Mouse (Mus musculus) liver, postnatal 0 days (tissue): ENCODE measurements at regions not wholly inside any gene's neighbourhood (a gene's known extent, or its start where the extent isn't known, plus 50 kb on each side); places are given as distances from the start of the nearest gene placed in this dataset.

Experiments
- ATAC-seq: fragments of 200-750 bp; cut with Nextera tagmentation; 2 replicates; pipeline ENCODE4 v1.8.0; 2017; ENCODE audit warnings: mild to moderate bottlenecking, moderate library complexity
- DNase-seq: peaks from one replicate; pipeline ENCODE4 v3.0.0-alpha.2; 2016
- H3K27ac ChIP-seq: fragments of 300-500 bp; sonication (generic); 2 replicates; pipeline ENCODE4 v1.5.1; 2014; ENCODE audit warnings: antibody characterized with exemption, moderate library complexity, mild to moderate bottlenecking, low read depth
- H3K27me3 ChIP-seq: fragments of 300-500 bp; sonication (generic); 2 replicates; pipeline ENCODE4 v1.6.1; 2014; ENCODE audit warnings: low read length, control low read depth, mixed read lengths; ENCODE audit not compliant: insufficient read depth
- H3K36me3 ChIP-seq: fragments of 300-500 bp; sonication (generic); replicated peaks from 2 replicates; pipeline ENCODE4 v1.6.1; 2014; ENCODE audit warnings: mild to moderate bottlenecking, control low read depth, low read length, moderate library complexity, mixed read lengths; ENCODE audit not compliant: insufficient read depth
- H3K4me1 ChIP-seq: fragments of 300-500 bp; sonication (generic); 2 replicates; pipeline ENCODE4 v1.6.1; 2014; ENCODE audit warnings: antibody characterized with exemption, mild to moderate bottlenecking, control low read depth; ENCODE audit not compliant: insufficient read depth
- H3K4me2 ChIP-seq: fragments of 300-500 bp; sonication (generic); 2 replicates; pipeline ENCODE4 v1.6.1; 2014; ENCODE audit warnings: low read depth, mild to moderate bottlenecking, low read length, moderate library complexity, mixed read lengths
- H3K4me3 ChIP-seq: fragments of 300-500 bp; sonication (generic); 2 replicates; pipeline ENCODE4 v1.5.1; 2014; ENCODE audit warnings: low read depth, low read length
- H3K9ac ChIP-seq: fragments of 300-500 bp; sonication (generic); replicated peaks from 2 replicates; pipeline ENCODE4 v1.6.1; 2014; ENCODE audit warnings: mild to moderate bottlenecking, moderate library complexity
- H3K9me3 ChIP-seq: fragments of 300-500 bp; sonication (generic); 2 replicates; pipeline ENCODE4 v1.6.1; 2016; ENCODE audit warnings: mild to moderate bottlenecking, control low read depth, low read length, mixed read lengths
- CTCF ChIP-seq: sonication (generic); IDR thresholded peaks from 2 replicates; pipeline ENCODE4 v1.5.1; 2016; ENCODE audit warnings: antibody characterized with exemption, low read depth
- EP300 ChIP-seq: IDR thresholded peaks from 2 replicates; pipeline ENCODE4 v1.6.1; 2016; ENCODE audit warnings: antibody characterized with exemption, low read depth, mild to moderate bottlenecking
- WGBS: fragments of 180-500 bp; shearing (Covaris S2); extraction: QIAGEN DNeasy Blood & Tissue Kit; methylation state at CpG from one replicate; pipeline ENCODE4 v1.1.7; 2014; ENCODE audit not compliant: insufficient replicate concordance; 5-methylcytosine and 5-hydroxymethylcytosine counted together

DNA sequence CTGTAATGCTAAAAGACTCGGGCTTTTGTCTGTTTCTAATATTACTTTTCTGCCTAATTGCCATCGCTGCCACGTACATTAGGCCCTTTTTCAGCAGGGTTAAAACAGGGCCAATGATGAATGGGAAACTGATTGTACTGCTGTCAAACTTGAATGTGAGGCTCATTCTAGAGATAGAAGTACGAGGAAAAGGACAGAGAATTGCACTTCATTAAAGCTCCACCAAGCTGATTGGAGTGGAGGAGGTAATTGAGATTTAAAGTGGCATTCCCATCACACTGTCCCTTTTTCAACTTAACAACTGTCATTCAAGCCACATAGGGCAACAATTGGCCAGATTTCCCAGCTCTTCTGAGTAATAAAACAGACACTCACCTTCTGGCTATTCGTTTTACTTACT, 526.8 kb downstream of the Prkd1 start:
- WGBS: 63% methylated on average over 5 of the region's 5 CpGs
- Histone ChIP-seq H3K9ac (no peak overlapping the region), H3K27me3 (no peaks in the 10 kb centered on the region), H3K4me1 (no peaks in the 10 kb centered on the region), H3K27ac (no peak overlapping the region), H3K36me3 (no peaks in the 10 kb centered on the region), H3K4me2 (no peak overlapping the region), H3K4me3 (no peak overlapping the region), H3K9me3 (no peaks in the 10 kb centered on the region)
- ATAC-seq (no peak), DNase-seq (no peak)
- TF ChIP-seq EP300 (no peak), CTCF (no peak)

DNA sequence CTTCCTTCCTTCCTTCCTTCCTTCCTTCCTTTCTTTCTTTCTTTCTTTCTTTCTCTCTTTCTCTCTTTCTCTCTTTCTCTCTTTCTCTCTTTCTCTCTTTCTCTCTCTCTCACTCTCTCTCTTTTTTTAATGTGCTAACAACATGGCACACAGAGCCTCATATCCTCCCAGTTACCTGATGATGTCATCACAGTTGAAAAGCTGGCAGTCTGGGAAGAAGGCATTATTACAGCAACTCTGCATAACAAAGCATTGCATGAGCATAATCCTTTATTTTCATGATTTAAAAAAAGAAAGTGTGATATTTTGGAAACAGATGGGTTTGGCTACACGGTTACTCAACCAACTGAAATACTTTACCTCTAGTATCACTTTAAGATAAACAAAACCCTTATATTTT, 525.9 kb downstream of the Prkd1 start:
- Histone ChIP-seq H3K27ac (no peak overlapping the region), H3K9me3 (no peaks in the 10 kb centered on the region), H3K9ac (no peak overlapping the region), H3K36me3 (no peaks in the 10 kb centered on the region), H3K4me2 (no peak overlapping the region), H3K27me3 (no peaks in the 10 kb centered on the region), H3K4me1 (no peaks in the 10 kb centered on the region), H3K4me3 (no peak overlapping the region)
- no peak for DNase-seq
- WGBS: 61% methylated on average over 1 of the region's 1 CpGs
- ATAC-seq: no peak
- TF ChIP-seq CTCF (no peak), EP300 (no peak)

- no peaks in the 10 kb centered on the region for H3K9me3 ChIP-seq
- no peak overlapping the region for H3K27ac ChIP-seq
- TF ChIP-seq EP300: no peak
- TF ChIP-seq CTCF: no peak
- no peak overlapping the region for H3K4me3 ChIP-seq
- H3K4me1 ChIP-seq: no peaks in the 10 kb centered on the region
- WGBS: 75% methylated on average over 9 of the region's 9 CpGs
- H3K9ac ChIP-seq: no peak overlapping the region
- DNase-seq (no peak), ATAC-seq (no peak)
- no peak overlapping the region for H3K4me2 ChIP-seq
- H3K36me3 ChIP-seq: no peaks in the 10 kb centered on the region
- H3K27me3 ChIP-seq: no peaks in the 10 kb centered on the region
These were observed 490.8 kb downstream of the Prkd1 start for GRCm38 (mm10) chr12:50158143-50158542.

DNA sequence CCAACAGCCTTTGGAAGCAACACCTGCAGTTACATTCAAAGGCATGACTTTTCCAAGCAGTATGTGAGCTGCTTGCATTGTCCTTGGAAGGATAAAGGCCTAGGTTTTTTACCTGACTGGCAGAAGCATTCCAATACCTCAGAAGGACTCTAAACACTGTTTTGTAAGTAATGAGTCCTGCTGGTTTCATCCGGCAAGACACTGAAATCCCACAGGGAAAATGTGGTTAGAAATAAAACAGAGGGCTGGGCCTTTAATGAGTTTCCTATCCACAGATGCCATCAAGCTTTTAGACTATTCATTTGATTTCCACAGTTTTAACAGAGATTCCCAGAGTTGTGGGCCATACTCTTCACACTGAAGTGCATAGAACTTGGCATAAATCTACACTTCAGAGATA, 461.6 kb downstream of the Prkd1 start:
- ATAC-seq (no peak), DNase-seq (no peak)
- H3K9ac ChIP-seq: no peak overlapping the region
- TF ChIP-seq CTCF (no peak), EP300 (no peak)
- no peak overlapping the region for H3K27ac ChIP-seq
- no peak overlapping the region for H3K4me3 ChIP-seq
- H3K4me1 ChIP-seq: no peaks in the 10 kb centered on the region
- WGBS: 72% methylated on average over 1 of the region's 1 CpGs
- H3K9me3 ChIP-seq: no peaks in the 10 kb centered on the region
- H3K4me2 ChIP-seq: no peak overlapping the region
- H3K27me3 ChIP-seq: no peaks in the 10 kb centered on the region
- H3K36me3 ChIP-seq: no peaks in the 10 kb centered on the region

DNA sequence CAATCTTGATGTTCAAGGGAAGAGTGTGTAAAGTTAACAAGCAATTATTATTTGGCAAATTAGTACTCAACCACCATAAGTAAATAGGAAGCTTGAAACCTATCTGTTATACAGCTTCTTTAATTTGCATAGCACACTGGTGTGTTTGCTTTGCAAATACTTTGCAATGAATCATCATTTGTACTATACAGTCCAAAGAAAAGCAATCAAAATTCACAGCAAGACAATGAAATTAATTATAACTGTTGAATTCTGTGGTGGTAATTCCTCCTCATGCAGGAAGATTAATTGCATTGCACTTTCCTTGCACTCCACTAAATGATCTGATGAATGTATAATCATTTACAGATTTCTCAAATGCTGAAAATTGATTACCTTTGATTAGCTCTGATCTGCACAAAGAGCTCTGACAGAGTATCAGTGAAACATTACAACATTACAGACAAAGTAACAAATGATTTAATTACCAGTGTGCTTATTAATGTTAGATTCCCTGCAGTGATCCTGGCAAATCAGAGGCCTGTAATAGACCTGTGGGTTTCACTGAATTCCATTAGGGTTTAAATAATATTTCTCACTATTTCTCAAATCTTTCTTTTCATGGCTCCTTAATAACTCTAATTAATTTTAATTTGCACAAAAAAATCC, 457.9 kb downstream of the Prkd1 start:
- H3K4me1 ChIP-seq: no peaks in the 10 kb centered on the region
- DNase-seq (no peak), ATAC-seq (no peak)
- H3K4me3 ChIP-seq: no peak overlapping the region
- H3K27me3 ChIP-seq: no peaks in the 10 kb centered on the region
- H3K27ac ChIP-seq: no peak overlapping the region
- no peak for TF ChIP-seq CTCF
- no peak for TF ChIP-seq EP300
- no peaks in the 10 kb centered on the region for H3K36me3 ChIP-seq
- H3K9ac ChIP-seq: no peak overlapping the region
- no peak overlapping the region for H3K4me2 ChIP-seq
- no peaks in the 10 kb centered on the region for H3K9me3 ChIP-seq

DNA sequence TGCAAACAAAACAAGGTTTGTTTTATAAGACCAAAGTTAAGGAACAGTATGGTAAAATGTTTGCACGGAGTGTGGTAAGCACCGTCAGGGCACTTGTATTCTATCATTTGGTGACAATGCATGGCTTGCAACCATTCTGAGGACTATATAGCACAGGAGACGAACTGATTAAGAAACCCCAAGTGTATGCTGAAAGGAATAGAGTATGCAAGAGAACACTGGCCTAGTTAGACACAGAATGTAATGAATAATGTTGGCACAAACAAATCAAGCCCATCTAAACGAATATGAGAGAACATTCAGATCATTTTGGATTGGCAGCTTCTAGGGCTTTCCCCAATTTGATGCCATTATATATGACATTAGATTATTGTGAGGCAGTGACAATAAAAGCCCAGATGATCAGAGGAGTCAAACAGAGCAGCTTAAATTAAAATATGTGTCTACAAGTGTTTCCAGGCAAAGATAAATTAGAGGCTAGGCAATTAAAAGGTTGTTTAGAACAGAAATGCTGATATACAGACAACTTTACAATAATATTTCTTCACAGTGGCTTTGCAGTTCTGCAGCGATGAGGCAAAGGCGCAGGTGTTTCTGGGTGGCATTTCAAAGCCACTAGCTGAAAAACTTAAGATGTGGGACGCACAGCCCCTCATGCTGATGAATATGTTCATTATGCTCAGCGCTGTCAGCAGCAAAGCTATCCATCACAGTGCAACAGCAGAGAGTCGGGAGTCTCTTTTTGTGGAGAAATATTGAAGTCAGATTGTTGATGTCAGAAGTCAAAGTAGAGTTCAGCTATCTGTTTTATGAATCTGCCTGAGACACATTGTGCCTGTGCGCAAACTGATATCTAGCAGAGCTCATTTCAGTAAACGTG, 456.9 kb downstream of the Prkd1 start:
- Histone ChIP-seq H3K4me1 (no peaks in the 10 kb centered on the region), H3K36me3 (no peaks in the 10 kb centered on the region), H3K9ac (no peak overlapping the region), H3K27me3 (no peaks in the 10 kb centered on the region), H3K27ac (no peak overlapping the region), H3K9me3 (no peaks in the 10 kb centered on the region), H3K4me3 (no peak overlapping the region), H3K4me2 (no peak overlapping the region)
- no peak for TF ChIP-seq EP300
- TF ChIP-seq CTCF: no peak
- ATAC-seq (no peak), DNase-seq (no peak)
- 69% methylated on average over 11 of the region's 11 CpGs for WGBS
